Mouse (Mus musculus): ENCODE measurements at regions not wholly inside any gene's neighbourhood (a gene's known extent, or its start where the extent isn't known, plus 50 kb on each side); places are given as distances from the start of the nearest gene placed in this dataset.
A peak's percentile ranks its signal among the peaks of the same experiment; 100 is the strongest.

DNA sequence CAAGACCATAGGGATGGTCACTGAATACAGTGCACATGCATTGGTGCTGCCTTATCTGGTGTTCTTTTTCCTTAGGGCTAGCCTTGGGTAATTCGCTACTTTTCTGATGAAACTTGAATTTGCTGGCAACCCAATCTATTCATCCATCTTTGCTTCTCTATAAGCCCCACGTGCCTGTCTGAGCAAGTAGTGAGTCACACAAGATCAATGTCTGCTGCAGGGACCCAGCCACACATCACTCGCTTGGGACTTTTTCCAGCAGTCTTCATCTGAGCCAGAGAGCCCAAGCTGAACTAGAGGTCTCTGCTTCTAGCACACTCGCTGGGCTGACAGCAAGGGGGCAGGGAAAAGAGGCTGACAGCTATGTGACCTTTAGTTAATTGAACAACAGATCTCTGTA lies 464.3 kb upstream of the Nmur2 start:
- H3K9ac ChIP-seq (replicated peaks; ENCODE audit: low read depth, low read length) = no peak overlapping the region
- no peak for ATAC-seq (ENCODE audit: insufficient read depth, low read depth)
- no peak overlapping the region for H3K27ac ChIP-seq (ENCODE audit: low read depth)
- no peak overlapping the region for H3K4me3 ChIP-seq (ENCODE audit: low read depth, low read length)
- no peaks in the 10 kb centered on the region for H3K27me3 ChIP-seq (ENCODE audit: control insufficient read depth, insufficient read depth, low read length)
- no peak overlapping the region for H3K4me2 ChIP-seq (ENCODE audit: low read depth, low read length)
- no peaks in the 10 kb centered on the region for H3K36me3 ChIP-seq (replicated peaks; ENCODE audit: control insufficient read depth, insufficient read depth, low read length)
- H3K4me1 ChIP-seq (ENCODE audit: control insufficient read depth, insufficient read depth) = 0 out of 2 replicates have a peak, but pooled peaks cover 5% of the 10 kb centered on the region
- WGBS = 52% methylated on average over 4 of the region's 4 CpGs
- no peak for DNase-seq (ENCODE audit: low spot score)
- no peak for TF ChIP-seq EP300 (IDR thresholded peaks at IDR 0.05; ENCODE audit: low read depth)
- no peak for TF ChIP-seq CTCF (IDR thresholded peaks at IDR 0.05; ENCODE audit: low read depth)
- H3K9me3 ChIP-seq (replicated peaks; ENCODE audit: control insufficient read depth, low read length) = no peaks in the 10 kb centered on the region

DNA sequence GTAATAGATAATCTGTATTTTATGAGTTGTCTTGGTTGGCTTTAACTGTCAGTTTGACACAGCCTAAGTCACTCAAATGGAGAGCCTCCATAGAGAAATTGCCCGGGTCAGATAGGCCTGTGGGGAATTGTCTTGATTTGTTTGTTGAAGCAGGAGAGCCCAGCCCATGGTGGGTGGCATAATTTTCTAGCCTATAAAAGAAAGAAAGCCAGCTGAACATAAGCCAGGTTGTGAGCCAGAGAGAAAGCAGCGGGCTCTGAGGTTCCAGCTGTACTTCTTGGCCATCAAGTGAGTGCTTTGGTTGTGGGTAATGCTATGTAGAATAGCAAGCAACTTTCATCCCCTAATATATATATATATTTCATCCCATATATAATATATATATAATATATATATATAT lies 474.1 kb upstream of the Nmur2 start:
- H3K27me3 ChIP-seq (ENCODE audit: control insufficient read depth, insufficient read depth, low read length) = no peaks in the 10 kb centered on the region
- H3K4me2 ChIP-seq (ENCODE audit: low read depth, low read length) = no peak overlapping the region
- WGBS = 79% methylated on average over 2 of the region's 2 CpGs
- ATAC-seq (ENCODE audit: insufficient read depth, low read depth) = no peak
- no peaks in the 10 kb centered on the region for H3K36me3 ChIP-seq (replicated peaks; ENCODE audit: control insufficient read depth, insufficient read depth, low read length)
- no peaks in the 10 kb centered on the region for H3K9me3 ChIP-seq (replicated peaks; ENCODE audit: control insufficient read depth, low read length)
- H3K4me1 ChIP-seq (ENCODE audit: control insufficient read depth, insufficient read depth) = no peaks in the 10 kb centered on the region
- no peak for TF ChIP-seq CTCF (IDR thresholded peaks at IDR 0.05; ENCODE audit: low read depth)
- H3K9ac ChIP-seq (replicated peaks; ENCODE audit: low read depth, low read length) = no peak overlapping the region
- no peak overlapping the region for H3K4me3 ChIP-seq (ENCODE audit: low read depth, low read length)
- H3K27ac ChIP-seq (ENCODE audit: low read depth) = no peak overlapping the region
- DNase-seq (ENCODE audit: low spot score) = no peak

DNA sequence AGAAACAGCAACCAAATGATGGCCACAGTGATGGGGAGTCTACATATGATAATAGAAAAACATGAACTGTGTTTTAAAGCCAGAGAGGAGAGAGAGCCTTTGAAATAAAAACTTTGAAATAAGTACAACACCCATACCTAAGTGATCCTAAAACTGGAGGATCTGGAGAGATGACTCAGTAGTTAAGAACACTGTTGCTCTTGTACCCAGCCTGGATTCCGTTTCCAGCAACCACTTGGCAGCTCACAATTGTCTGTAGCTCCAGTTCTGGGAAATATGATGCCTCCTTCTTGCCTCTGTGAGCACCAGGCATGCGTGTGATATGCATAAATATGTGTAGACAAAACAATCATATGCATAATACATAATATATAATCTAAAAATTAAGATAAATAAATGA lies 477.7 kb upstream of the Nmur2 start:
- Histone ChIP-seq H3K9ac (replicated peaks; ENCODE audit: low read depth, low read length) (no peak overlapping the region), H3K4me3 (ENCODE audit: low read depth, low read length) (no peak overlapping the region), H3K9me3 (replicated peaks; ENCODE audit: control insufficient read depth, low read length) (no peaks in the 10 kb centered on the region), H3K36me3 (replicated peaks; ENCODE audit: control insufficient read depth, insufficient read depth, low read length) (no peaks in the 10 kb centered on the region), H3K27ac (ENCODE audit: low read depth) (no peak overlapping the region), H3K4me1 (ENCODE audit: control insufficient read depth, insufficient read depth) (no peaks in the 10 kb centered on the region), H3K27me3 (ENCODE audit: control insufficient read depth, insufficient read depth, low read length) (no peaks in the 10 kb centered on the region), H3K4me2 (ENCODE audit: low read depth, low read length) (no peak overlapping the region)
- WGBS = 44% methylated on average over 2 of the region's 2 CpGs
- TF ChIP-seq CTCF (IDR thresholded peaks at IDR 0.05; ENCODE audit: low read depth) (no peak), EP300 (IDR thresholded peaks at IDR 0.05; ENCODE audit: low read depth) (no peak)
- ATAC-seq (ENCODE audit: insufficient read depth, low read depth) = no peak
- no peak for DNase-seq (ENCODE audit: low spot score)

DNA sequence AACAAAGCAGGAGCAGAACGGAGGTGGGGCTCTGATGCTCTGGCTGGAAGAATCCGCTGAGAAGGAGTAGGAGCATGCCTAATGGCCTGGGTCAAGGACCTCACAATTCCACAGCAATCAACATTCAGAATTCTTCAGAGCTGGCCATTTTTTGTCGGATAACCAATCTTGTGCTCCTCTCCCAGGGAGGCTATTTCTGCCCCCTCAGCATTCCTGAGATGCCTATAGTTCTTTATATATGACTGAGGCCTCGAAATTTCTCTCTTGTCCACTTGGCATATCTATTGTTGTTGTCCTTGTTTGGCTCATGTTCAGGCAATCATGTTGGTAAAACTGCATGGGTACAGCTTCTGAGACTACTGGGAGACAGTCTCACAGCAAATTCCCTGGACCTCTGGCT lies 460.5 kb upstream of the Gria1 start:
- Histone ChIP-seq H3K27me3 (ENCODE audit: control insufficient read depth, insufficient read depth, low read length) (no peaks in the 10 kb centered on the region), H3K4me3 (ENCODE audit: low read depth, low read length) (no peak overlapping the region), H3K4me1 (ENCODE audit: control insufficient read depth, insufficient read depth) (peaks cover 11% of the 10 kb centered on the region; the same call in 1 of the 2 replicates), H3K27ac (ENCODE audit: low read depth) (peak overlapping the region; percentile 62), H3K36me3 (replicated peaks; ENCODE audit: control insufficient read depth, insufficient read depth, low read length) (no peaks in the 10 kb centered on the region), H3K4me2 (ENCODE audit: low read depth, low read length) (no peak overlapping the region), H3K9ac (replicated peaks; ENCODE audit: low read depth, low read length) (no peak overlapping the region), H3K9me3 (replicated peaks; ENCODE audit: control insufficient read depth, low read length) (0 out of 2 replicates have a peak, but pooled peaks cover 5% of the 10 kb centered on the region)
- ATAC-seq (ENCODE audit: insufficient read depth, low read depth) (no peak), DNase-seq (ENCODE audit: low spot score) (peak; percentile 8)
- no peak for TF ChIP-seq CTCF (IDR thresholded peaks at IDR 0.05; ENCODE audit: low read depth)
- WGBS = 16% methylated on average over 4 of the region's 4 CpGs

DNA sequence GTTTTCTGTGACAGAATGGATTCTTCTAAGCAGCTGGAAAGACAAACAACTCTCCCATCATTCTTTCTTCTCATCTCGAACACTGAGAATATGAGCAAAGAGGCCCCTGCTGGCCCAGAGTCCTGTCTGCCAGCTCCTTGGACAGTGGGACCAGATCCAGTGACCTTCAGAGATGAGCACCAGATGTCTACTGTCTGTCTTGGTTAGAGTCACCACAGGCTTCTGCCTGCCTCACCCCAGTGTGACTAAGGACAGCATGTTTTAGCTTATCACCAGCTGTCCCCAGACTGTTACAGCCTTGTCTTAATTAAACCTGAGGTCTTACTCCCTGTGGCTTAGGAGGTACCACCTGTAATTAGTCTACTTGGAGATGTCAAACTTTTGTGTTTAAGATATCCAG lies 454.9 kb upstream of the Gria1 start:
- TF ChIP-seq EP300 (IDR thresholded peaks at IDR 0.05; ENCODE audit: low read depth) (no peak), CTCF (IDR thresholded peaks at IDR 0.05; ENCODE audit: low read depth) (no peak)
- 0 out of 2 replicates have a peak, but pooled peaks cover under 1% of the 10 kb centered on the region for H3K4me1 ChIP-seq (ENCODE audit: control insufficient read depth, insufficient read depth)
- DNase-seq (ENCODE audit: low spot score) = no peak
- no peak for ATAC-seq (ENCODE audit: insufficient read depth, low read depth)
- 0 out of 2 replicates have a peak, but pooled peaks cover 5% of the 10 kb centered on the region for H3K9me3 ChIP-seq (replicated peaks; ENCODE audit: control insufficient read depth, low read length)
- H3K4me2 ChIP-seq (ENCODE audit: low read depth, low read length) = no peak overlapping the region
- no peaks in the 10 kb centered on the region for H3K27me3 ChIP-seq (ENCODE audit: control insufficient read depth, insufficient read depth, low read length)
- WGBS = 83% methylated on average over 1 of the region's 1 CpGs
- H3K36me3 ChIP-seq (replicated peaks; ENCODE audit: control insufficient read depth, insufficient read depth, low read length) = no peaks in the 10 kb centered on the region
- no peak overlapping the region for H3K4me3 ChIP-seq (ENCODE audit: low read depth, low read length)
- no peak overlapping the region for H3K27ac ChIP-seq (ENCODE audit: low read depth)
- H3K9ac ChIP-seq (replicated peaks; ENCODE audit: low read depth, low read length) = no peak overlapping the region

DNA sequence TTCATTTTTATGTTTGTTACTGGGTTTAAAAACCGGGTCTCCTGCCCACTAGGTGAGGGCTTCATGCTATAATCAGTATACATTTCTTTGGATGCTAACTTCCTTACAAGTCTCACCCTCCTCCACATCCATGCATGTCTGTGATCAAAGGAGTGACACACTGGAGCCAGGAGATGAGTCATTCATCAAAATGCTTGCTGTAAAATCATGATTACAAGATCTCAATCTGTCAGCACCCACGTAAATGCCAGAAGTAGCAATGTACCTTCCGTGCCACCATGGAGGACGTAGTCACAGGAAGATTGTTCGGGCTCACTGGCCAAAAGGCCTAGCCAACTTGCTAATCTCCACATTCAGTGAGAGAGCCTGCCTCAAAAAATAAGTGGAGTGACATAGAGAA lies 431.2 kb upstream of the Gria1 start:
- 79% methylated on average over 5 of the region's 5 CpGs for WGBS
- Histone ChIP-seq H3K27ac (ENCODE audit: low read depth) (no peak overlapping the region), H3K4me3 (ENCODE audit: low read depth, low read length) (no peak overlapping the region), H3K9me3 (replicated peaks; ENCODE audit: control insufficient read depth, low read length) (no peaks in the 10 kb centered on the region), H3K9ac (replicated peaks; ENCODE audit: low read depth, low read length) (no peak overlapping the region), H3K4me1 (ENCODE audit: control insufficient read depth, insufficient read depth) (no peaks in the 10 kb centered on the region), H3K36me3 (replicated peaks; ENCODE audit: control insufficient read depth, insufficient read depth, low read length) (no peaks in the 10 kb centered on the region), H3K4me2 (ENCODE audit: low read depth, low read length) (no peak overlapping the region), H3K27me3 (ENCODE audit: control insufficient read depth, insufficient read depth, low read length) (no peaks in the 10 kb centered on the region)
- TF ChIP-seq CTCF (IDR thresholded peaks at IDR 0.05; ENCODE audit: low read depth) (no peak), EP300 (IDR thresholded peaks at IDR 0.05; ENCODE audit: low read depth) (no peak)
- no peak for ATAC-seq (ENCODE audit: insufficient read depth, low read depth)
- no peak for DNase-seq (ENCODE audit: low spot score)
